Mouse (Mus musculus): ENCODE data around the gene Fbrs. TPM values are rescaled to one million over a fixed set of nuclear protein-coding genes. Genes with fewer than 3 reads are reported as not detected.

Fbrs gene
- total RNA-seq, 1 experiment from 2014 or later, result 93.0 TPM

GRCm38 (mm10) chr7:127512231-127513015 lies 33.4 kb downstream of the Fbrs start:
- ATAC-seq (ENCODE audit: extremely low read depth, insufficient number of reproducible peaks, low FRiP score, poor library complexity, severe bottlenecking), result peak; percentile 68

GRCm38 (mm10) chr7:127513016-127513390 lies 34.0 kb downstream of the Fbrs start:
- no peak for ATAC-seq (ENCODE audit: extremely low read depth, insufficient number of reproducible peaks, low FRiP score, poor library complexity, severe bottlenecking)

- no peak for ATAC-seq (ENCODE audit: extremely low read depth, insufficient number of reproducible peaks, low FRiP score, poor library complexity, severe bottlenecking)
Observed at GRCm38 (mm10) chr7:127513781-127514180, 34.8 kb downstream of the Fbrs start.

- no peak for ATAC-seq (ENCODE audit: extremely low read depth, insufficient number of reproducible peaks, low FRiP score, poor library complexity, severe bottlenecking)
Observed at GRCm38 (mm10) chr7:127515846-127516245, 36.8 kb downstream of the Fbrs start.

GRCm38 (mm10) chr7:127516344-127516743 lies 37.3 kb downstream of the Fbrs start:
- ATAC-seq (ENCODE audit: extremely low read depth, insufficient number of reproducible peaks, low FRiP score, poor library complexity, severe bottlenecking), result no peak

- ATAC-seq (ENCODE audit: extremely low read depth, insufficient number of reproducible peaks, low FRiP score, poor library complexity, severe bottlenecking), result no peak
Observed at GRCm38 (mm10) chr7:127519284-127519683, 40.3 kb downstream of the Fbrs start, which contains the start of gene Gm42715. Gm42715 (plus strand) TSS chr7:127519584.

Other genes starting within 250 kb of the Fbrs start
- gene Zfp553, start 246.1 kb upstream of the Fbrs start, total RNA-seq (2017), result 17.9 and 18.5 TPM in 2 replicates
- 189 and 198 TPM in 2 replicates for gene Sept1, start 246.1 kb upstream of the Fbrs start, total RNA-seq (2017)
- 6.1 and 7.4 TPM in 2 replicates for gene Zfp771, start 234.9 kb upstream of the Fbrs start, total RNA-seq (2017)
- 6.8 and 8.0 TPM in 2 replicates for gene Dctpp1, start 218.5 kb upstream of the Fbrs start, total RNA-seq (2017)
- gene Sephs2, start 205.1 kb upstream of the Fbrs start, total RNA-seq (2017), result 193 and 208 TPM in 2 replicates
- gene Itgal, start 182.9 kb upstream of the Fbrs start, total RNA-seq (2017), result 144 and 148 TPM in 2 replicates
- 5.4 and 6.8 TPM in 2 replicates for gene Zfp768, start 133.6 kb upstream of the Fbrs start, total RNA-seq (2017)
- 23.5 and 24.2 TPM in 2 replicates for gene Zfp747, start 103.1 kb upstream of the Fbrs start, total RNA-seq (2017)
- gene 9130019O22Rik, start 92.0 kb upstream of the Fbrs start, total RNA-seq (2017), result 7.7 and 8.7 TPM in 2 replicates
- 7.7 and 9.8 TPM in 2 replicates for gene E430018J23Rik, start 85.6 kb upstream of the Fbrs start, total RNA-seq (2017)
- 19.3 and 24.2 TPM in 2 replicates for gene Zfp764, start 72.4 kb upstream of the Fbrs start, total RNA-seq (2017)
- gene Zfp688, start 57.1 kb upstream of the Fbrs start, total RNA-seq (2017), result 21.1 and 22.7 TPM in 2 replicates
- gene Zfp689, start 30.0 kb upstream of the Fbrs start, total RNA-seq (2017), result 2.1 and 2.7 TPM in 2 replicates
- gene Prr14, start 19.6 kb upstream of the Fbrs start, total RNA-seq (2017), result 129 and 155 TPM in 2 replicates
- 38.2 and 45.9 TPM in 2 replicates for gene Srcap, start 32.8 kb downstream of the Fbrs start, total RNA-seq (2017)
- gene Gm42715, start 40.4 kb downstream of the Fbrs start, total RNA-seq (2017), result 11.8 and 12.4 TPM in 2 replicates
- gene Tmem265, start 82.2 kb downstream of the Fbrs start, total RNA-seq (2017), result 0.58 and 9.6 TPM in 2 replicates
- 74.8 and 88.3 TPM in 2 replicates for gene Phkg2, start 94.1 kb downstream of the Fbrs start, total RNA-seq (2017)
- 11.8 and 16.8 TPM in 2 replicates for gene Ccdc189, start 109.4 kb downstream of the Fbrs start, total RNA-seq (2017)
- 127 and 137 TPM in 2 replicates for gene Rnf40, start 109.6 kb downstream of the Fbrs start, total RNA-seq (2017)
- 1.7 and 2.2 TPM in 2 replicates for gene Zfp629, start 136.6 kb downstream of the Fbrs start, total RNA-seq (2017)
- 11.6 and 17.4 TPM in 2 replicates for gene Bcl7c, start 229.7 kb downstream of the Fbrs start, total RNA-seq (2017)
- gene Ctf1, start 233.5 kb downstream of the Fbrs start, total RNA-seq (2017), result not detected in 2 replicates

Measured in neutrophil, adult 5-6 weeks (primary cell).